Comparison of ENCODE assay signal across 16 mouse cellular contexts in genomic region chr8:28333388-28333787, GRCm38 (mm10).
"Had no signal": no experiment of that assay in that cellular context is flagged by ENCODE, and none has a peak within 500 bp of the region (broad histone marks: within the 10 kb centered on the region; RNA-seq: fewer than 3 reads in every experiment).

No protein-coding gene starts in this region.

- H3K9ac ChIP-seq: intestine, embryonic 15.5 days; liver, embryonic 13.5 days; liver, postnatal 0 days; lung, embryonic 15.5 days; neural tube, embryonic 13.5 days; stomach, embryonic 15.5 days had no signal

- H3K27ac ChIP-seq: intestine, embryonic 15.5 days; liver, embryonic 13.5 days; lung, embryonic 15.5 days; macrophage; neural tube, embryonic 13.5 days; stomach, embryonic 15.5 days had no signal

- H3K4me2 ChIP-seq: intestine, embryonic 15.5 days; liver, embryonic 13.5 days; lung, embryonic 15.5 days; midbrain, embryonic 11.5 days; neural tube, embryonic 13.5 days; stomach, embryonic 15.5 days had no signal

- DNase-seq: left cerebral cortex, postnatal 4 days; liver, embryonic 13.5 days; liver, postnatal 0 days; lung, postnatal 14 days; retina, postnatal 1 day; thymus, adult 2 months; thymus, postnatal 25 days had no signal

- H3K4me1 ChIP-seq: intestine, embryonic 15.5 days; liver, embryonic 13.5 days; lung, embryonic 15.5 days; megakaryocyte, embryonic 14.5 days; neural tube, embryonic 13.5 days; stomach, embryonic 15.5 days had no signal

- H3K9me3 ChIP-seq: intestine, embryonic 15.5 days; liver, embryonic 13.5 days; lung, embryonic 15.5 days; megakaryocyte, embryonic 14.5 days; neural tube, embryonic 13.5 days; stomach, embryonic 15.5 days had no signal

- H3K4me3 ChIP-seq: intestine, embryonic 15.5 days; liver, embryonic 13.5 days; lung, embryonic 15.5 days; megakaryocyte, embryonic 14.5 days; neural tube, embryonic 13.5 days; stomach, embryonic 15.5 days had no signal

- ATAC-seq: hindbrain, embryonic 16.5 days; intestine, embryonic 15.5 days; liver, postnatal 0 days; midbrain, embryonic 16.5 days had no signal

- H3K27me3 ChIP-seq: intestine, embryonic 15.5 days; liver, embryonic 13.5 days; lung, embryonic 15.5 days; megakaryocyte, embryonic 14.5 days; neural tube, embryonic 13.5 days; stomach, embryonic 15.5 days had no signal

- H3K36me3 ChIP-seq: intestine, embryonic 15.5 days; liver, embryonic 13.5 days; lung, embryonic 15.5 days; neural tube, embryonic 13.5 days; stomach, embryonic 15.5 days had no signal
